Mouse (Mus musculus) testis, adult 2 months (tissue): ENCODE results near the gene Adipoq. TPM values are rescaled to one million over a fixed set of nuclear protein-coding genes. Genes with fewer than 3 reads are reported as not detected.
"Not testable (repeated sequence)": the region's sequence is repeated elsewhere in the genome, so short reads cannot be mapped to it uniquely, and the experiment has no call there.

Experiments used
- H3K27ac ChIP-seq: fragments of 200-500 bp; 2 replicates; pipeline ENCODE4 v1.5.1; 2012; ENCODE audit warnings: low read depth, low read length; ENCODE audit not compliant: control insufficient read depth, insufficient read depth
- H3K27me3 ChIP-seq: fragments of 200-500 bp; 2 replicates; pipeline ENCODE4 v1.6.1; 2012; ENCODE audit warnings: mild to moderate bottlenecking, low read length, moderate library complexity; ENCODE audit not compliant: control insufficient read depth, insufficient read depth
- H3K36me3 ChIP-seq: fragments of 200-500 bp; 2 replicates; pipeline ENCODE4 v1.6.1; 2012; ENCODE audit warnings: mild to moderate bottlenecking, low read length; ENCODE audit not compliant: control insufficient read depth, insufficient read depth
- H3K4me1 ChIP-seq: fragments of 200-500 bp; 2 replicates; pipeline ENCODE4 v1.6.1; 2012; ENCODE audit warnings: low read length; ENCODE audit not compliant: control insufficient read depth, insufficient read depth
- H3K4me3 ChIP-seq: fragments of 200-500 bp; 2 replicates; pipeline ENCODE4 v1.5.1; 2012; ENCODE audit warnings: low read depth, mild to moderate bottlenecking, low read length, moderate library complexity, mixed read lengths; ENCODE audit not compliant: control insufficient read depth
- CTCF ChIP-seq: fragments of 200-500 bp; IDR thresholded peaks from 2 replicates; pipeline ENCODE4 v1.5.1; 2012; ENCODE audit warnings: low read depth, mild to moderate bottlenecking, inconsistent platforms, low read length, moderate library complexity; ENCODE audit not compliant: control insufficient read depth, insufficient read depth, insufficient replicate concordance
- POLR2A ChIP-seq: fragments of 200-500 bp; IDR thresholded peaks from 2 replicates; pipeline ENCODE4 v1.6.1; 2012; ENCODE audit warnings: low read depth, mild to moderate bottlenecking, inconsistent platforms, low read length, moderate library complexity; ENCODE audit not compliant: control insufficient read depth
- polyA plus RNA-seq: library from polyadenylated mRNA; depleted of rRNA; stranded (reverse); fragments of >200 nt; gene quantifications from 2 replicates; pipeline ENCODE4 v1.2.3, GENCODE M21; 2012

The Adipoq gene
- polyA plus RNA-seq, 1 experiment, result 16.1 TPM

DNA sequence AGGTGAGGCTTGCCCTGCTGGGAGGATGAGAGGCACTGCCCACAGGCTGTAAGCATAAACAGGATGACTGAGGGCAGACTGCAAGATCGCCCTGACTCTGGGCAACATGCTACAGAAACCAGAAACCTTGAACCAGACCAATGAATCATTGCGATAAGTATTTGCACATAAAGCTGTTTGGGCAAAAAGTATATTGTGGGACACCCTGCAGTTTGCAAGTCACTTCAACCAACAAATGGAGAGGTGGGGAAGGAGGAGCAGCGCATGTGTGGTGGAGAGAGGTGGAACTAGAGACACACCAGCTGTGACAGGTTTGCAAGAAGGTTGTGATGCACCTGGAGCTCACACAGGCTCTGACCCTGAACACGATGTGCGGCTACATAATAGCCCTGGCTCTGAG, 32.5 kb downstream of the Adipoq start:
- TF ChIP-seq POLR2A (no peak), CTCF (no peak)
- Histone ChIP-seq H3K27ac (no peak overlapping the region), H3K27me3 (no peaks in the 10 kb centered on the region), H3K36me3 (no peaks in the 10 kb centered on the region), H3K4me3 (no peak overlapping the region), H3K4me1 (no peaks in the 10 kb centered on the region)

- H3K27me3 ChIP-seq, H3K4me1 ChIP-seq, H3K4me3 ChIP-seq, H3K27ac ChIP-seq, H3K36me3 ChIP-seq: not testable (repeated sequence)
Observed at GRCm38 (mm10) chr16:23179436-23179835, 33.1 kb downstream of the Adipoq start.

- no peak for TF ChIP-seq POLR2A
- TF ChIP-seq CTCF, result no peak
- no peaks in the 10 kb centered on the region for H3K27me3 ChIP-seq
- no peak overlapping the region for H3K4me3 ChIP-seq
Observed at GRCm38 (mm10) chr16:23181054-23181453, 34.7 kb downstream of the Adipoq start.

DNA sequence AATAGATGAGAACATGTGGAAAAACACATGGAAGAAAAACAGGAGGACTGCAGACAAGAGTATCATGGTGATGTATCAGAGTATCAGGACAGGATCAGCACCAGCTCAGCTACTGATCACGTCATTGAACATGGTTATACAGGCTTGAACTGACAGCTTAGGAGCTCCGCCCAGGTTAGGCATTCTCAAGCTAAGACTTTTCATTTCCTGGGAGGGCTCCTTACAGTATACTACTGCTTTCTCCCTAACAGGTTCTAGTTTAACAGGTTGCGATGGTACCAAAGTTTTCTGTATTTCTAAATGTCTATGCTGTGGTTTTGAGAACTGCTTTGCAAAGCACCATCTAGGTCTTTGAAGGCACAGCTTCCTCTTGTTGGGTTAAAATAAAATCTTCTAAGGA, 35.2 kb downstream of the Adipoq start:
- no peak overlapping the region for H3K27ac ChIP-seq
- no peaks in the 10 kb centered on the region for H3K36me3 ChIP-seq
- H3K4me3 ChIP-seq, result no peak overlapping the region
- no peaks in the 10 kb centered on the region for H3K4me1 ChIP-seq
- TF ChIP-seq CTCF, result no peak
- TF ChIP-seq POLR2A, result no peak
- no peaks in the 10 kb centered on the region for H3K27me3 ChIP-seq

More at GRCm38 (mm10) chr16:23181054-23181453, 34.7 kb downstream of the Adipoq start:
- Histone ChIP-seq H3K4me1 (no peaks in the 10 kb centered on the region), H3K27ac (no peak overlapping the region), H3K36me3 (no peaks in the 10 kb centered on the region)

- H3K4me3 ChIP-seq, result no peak overlapping the region
- no peak overlapping the region for H3K27ac ChIP-seq
- TF ChIP-seq CTCF, result no peak
- no peak for TF ChIP-seq POLR2A
- H3K4me1 ChIP-seq, result no peaks in the 10 kb centered on the region
- no peaks in the 10 kb centered on the region for H3K36me3 ChIP-seq
- no peaks in the 10 kb centered on the region for H3K27me3 ChIP-seq
Observed at GRCm38 (mm10) chr16:23181942-23182597, 35.7 kb downstream of the Adipoq start.

- TF ChIP-seq CTCF, result no peak
- TF ChIP-seq POLR2A, result no peak
- Histone ChIP-seq H3K4me1 (no peaks in the 10 kb centered on the region), H3K36me3 (no peaks in the 10 kb centered on the region), H3K27me3 (no peaks in the 10 kb centered on the region), H3K27ac (no peak overlapping the region), H3K4me3 (no peak overlapping the region)
Observed at GRCm38 (mm10) chr16:23185824-23186223, 39.5 kb downstream of the Adipoq start.

GRCm38 (mm10) chr16:23186418-23186817, 40.1 kb downstream of the Adipoq start:
- H3K4me1 ChIP-seq, result no peaks in the 10 kb centered on the region
- H3K4me3 ChIP-seq, result no peak overlapping the region
- TF ChIP-seq POLR2A (no peak), CTCF (no peak)
- H3K36me3 ChIP-seq, result no peaks in the 10 kb centered on the region
- H3K27ac ChIP-seq, result no peak overlapping the region
- H3K27me3 ChIP-seq, result no peaks in the 10 kb centered on the region

GRCm38 (mm10) chr16:23187983-23188382, 41.6 kb downstream of the Adipoq start:
- Histone ChIP-seq H3K27ac (no peak overlapping the region), H3K4me3 (no peak overlapping the region), H3K27me3 (no peaks in the 10 kb centered on the region), H3K4me1 (no peaks in the 10 kb centered on the region), H3K36me3 (no peaks in the 10 kb centered on the region)
- no peak for TF ChIP-seq CTCF
- no peak for TF ChIP-seq POLR2A
